Mouse (Mus musculus) hindbrain, embryonic 11.5 days (tissue): ENCODE results near the gene Gm266. TPM values are rescaled to one million over a fixed set of nuclear protein-coding genes. Genes with fewer than 3 reads are reported as not detected.
A peak's percentile ranks its signal among the peaks of the same experiment; 100 is the strongest.
"Not testable (repeated sequence)": the region's sequence is repeated elsewhere in the genome, so short reads cannot be mapped to it uniquely, and the experiment has no call there.

Experiments used
- ATAC-seq: fragments of 200-750 bp; cut with Nextera tagmentation; 2 replicates; pipeline ENCODE4 v1.8.0; 2017; ENCODE audit warnings: mild to moderate bottlenecking, moderate TSS enrichment, moderate library complexity; ENCODE audit not compliant: low FRiP score
- DNase-seq: peaks from one replicate; pipeline ENCODE4 v3.0.0-alpha.2; 2015; ENCODE audit warnings: low spot score
- H3K27ac ChIP-seq: fragments of 300-500 bp; sonication (generic); 2 replicates; pipeline ENCODE4 v1.5.1; 2014; ENCODE audit warnings: mild to moderate bottlenecking, low read depth, low read length
- H3K27me3 ChIP-seq: fragments of 300-500 bp; sonication (generic); 2 replicates; pipeline ENCODE4 v1.6.1; 2014; ENCODE audit warnings: mild to moderate bottlenecking, low read length, moderate library complexity, mixed read lengths; ENCODE audit not compliant: control insufficient read depth, insufficient read depth
- H3K36me3 ChIP-seq: fragments of 300-500 bp; sonication (generic); 2 replicates; pipeline ENCODE4 v1.6.1; 2014; ENCODE audit warnings: mild to moderate bottlenecking, low read length, moderate library complexity, mixed read lengths; ENCODE audit not compliant: control insufficient read depth, insufficient read depth
- H3K4me1 ChIP-seq: fragments of 300-500 bp; sonication (generic); replicated peaks from 2 replicates; pipeline ENCODE4 v1.6.1; 2014; ENCODE audit warnings: low read length, mixed read lengths; ENCODE audit not compliant: control insufficient read depth, insufficient read depth
- H3K4me2 ChIP-seq: fragments of 300-500 bp; sonication (generic); replicated peaks from 2 replicates; pipeline ENCODE4 v1.6.1; 2014; ENCODE audit warnings: mild to moderate bottlenecking, low read depth, low read length
- H3K4me3 ChIP-seq: fragments of 300-500 bp; sonication (generic); 2 replicates; pipeline ENCODE4 v1.5.1; 2014; ENCODE audit warnings: low read depth, low read length
- H3K9ac ChIP-seq: fragments of 300-500 bp; sonication (generic); 2 replicates; pipeline ENCODE4 v1.6.1; 2014; ENCODE audit warnings: low read depth, low read length
- H3K9me3 ChIP-seq: fragments of 300-500 bp; sonication (generic); 2 replicates; pipeline ENCODE4 v1.6.1; 2016; ENCODE audit warnings: low read length; ENCODE audit not compliant: control insufficient read depth
- WGBS: fragments of 180-500 bp; shearing (Covaris S2); extraction: QIAGEN DNeasy Blood & Tissue Kit; methylation state at CpG from one replicate; pipeline ENCODE4 v1.1.7; 2014; 5-methylcytosine and 5-hydroxymethylcytosine counted together
- polyA plus RNA-seq: library from polyadenylated mRNA; unstranded; fragments of >200 nt; fragmentation: Nextera tagmentation; extraction: Ambion mirVana; gene quantifications from 2 replicates; pipeline ENCODE4 v1.2.1, GENCODE M21; 2014

Gm266 gene
- polyA plus RNA-seq, 1 experiment from 2014 or later, result 10.1 TPM

DNA sequence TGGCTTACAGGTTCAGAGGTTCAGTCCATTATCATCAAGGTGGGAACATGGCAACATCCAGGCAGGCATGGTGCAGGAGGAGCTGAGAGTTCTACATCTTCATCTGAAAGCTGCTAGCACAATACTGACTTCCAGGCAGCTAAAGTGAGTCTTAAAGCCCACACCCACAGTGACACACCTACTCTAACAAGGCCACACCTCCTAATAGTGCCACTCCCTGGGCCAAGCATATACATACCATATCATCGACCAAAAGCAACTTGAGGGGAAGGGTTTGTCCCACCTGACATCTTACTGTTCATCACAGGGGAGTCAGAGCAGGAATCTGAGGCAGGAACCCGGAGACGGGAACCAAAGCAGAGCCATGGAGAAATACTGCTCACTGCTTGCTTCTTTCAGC is 22.8 kb upstream of the Gm266 start:
- ATAC-seq, H3K9me3 ChIP-seq, H3K27ac ChIP-seq, H3K4me2 ChIP-seq, H3K4me1 ChIP-seq, H3K4me3 ChIP-seq, DNase-seq, H3K36me3 ChIP-seq, H3K27me3 ChIP-seq, H3K9ac ChIP-seq: not testable (repeated sequence)
- 82% methylated on average over 3 of the region's 3 CpGs for WGBS

DNA sequence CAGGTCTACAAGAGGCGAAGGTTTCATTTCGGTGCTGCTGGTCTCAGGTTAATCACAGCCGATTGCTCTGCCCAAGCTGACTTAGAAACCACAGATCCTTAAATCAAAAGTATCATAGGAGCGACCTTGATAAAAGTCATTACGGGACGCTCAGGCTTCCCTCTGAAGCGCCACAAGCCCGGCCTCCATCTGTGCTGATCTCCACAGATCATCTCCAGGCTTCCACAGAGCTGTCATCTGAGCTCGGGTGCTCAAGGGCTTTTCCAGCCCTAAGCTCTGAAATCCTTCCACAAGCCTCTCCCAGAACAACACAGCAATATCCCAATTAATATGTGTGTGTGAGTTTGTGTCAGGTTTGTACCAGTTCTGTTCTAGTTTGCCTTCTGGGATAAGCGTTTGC is 22.3 kb upstream of the Gm266 start:
- DNase-seq (no peak), ATAC-seq (no peak)
- no peak overlapping the region for H3K9ac ChIP-seq
- H3K27ac ChIP-seq, result no peak overlapping the region
- WGBS, result 95% methylated on average over 10 of the region's 10 CpGs
- H3K4me3 ChIP-seq, result no peak overlapping the region
- H3K27me3 ChIP-seq, result no peaks in the 10 kb centered on the region
- H3K4me2 ChIP-seq, result no peak overlapping the region
- H3K4me1 ChIP-seq, result no peaks in the 10 kb centered on the region
- no peaks in the 10 kb centered on the region for H3K9me3 ChIP-seq
- H3K36me3 ChIP-seq, result no peaks in the 10 kb centered on the region

GRCm38 (mm10) chr12:111507001-111507400 is 21.4 kb upstream of the Gm266 start:
- H3K4me1 ChIP-seq, result no peaks in the 10 kb centered on the region

DNA sequence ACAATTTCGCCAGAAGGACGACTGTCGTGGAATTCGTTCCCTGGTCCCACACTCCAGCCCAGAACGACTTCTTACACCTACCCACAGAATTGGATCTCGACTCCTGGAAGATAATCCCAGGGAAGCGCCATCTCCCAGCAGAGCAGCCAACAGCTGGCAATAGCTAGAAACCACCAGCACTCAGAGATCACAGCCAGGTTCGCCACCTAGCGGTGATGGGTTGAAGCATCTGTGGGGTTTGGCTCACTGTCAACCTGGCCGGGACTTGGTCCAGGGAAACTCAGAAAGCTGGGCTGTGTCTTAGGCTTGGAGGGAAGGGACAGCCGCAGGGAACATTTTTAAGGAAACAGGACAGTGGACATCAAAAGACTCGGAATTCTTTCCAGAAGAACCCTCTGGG is 19.3 kb upstream of the Gm266 start:
- Histone ChIP-seq H3K4me3 (no peak overlapping the region), H3K9me3 (no peaks in the 10 kb centered on the region), H3K27ac (no peak overlapping the region), H3K4me2 (no peak overlapping the region), H3K27me3 (no peaks in the 10 kb centered on the region), H3K9ac (no peak overlapping the region), H3K36me3 (no peaks in the 10 kb centered on the region), H3K4me1 (0 out of 2 replicates have a peak, but pooled peaks cover 2% of the 10 kb centered on the region)
- no peak for ATAC-seq
- WGBS, result 6% methylated on average over 12 of the region's 12 CpGs
- DNase-seq, result peak; percentile 89

More at GRCm38 (mm10) chr12:111507001-111507400, 21.4 kb upstream of the Gm266 start:
- Histone ChIP-seq H3K9me3 (no peaks in the 10 kb centered on the region), H3K36me3 (no peaks in the 10 kb centered on the region), H3K4me2 (no peak overlapping the region), H3K4me3 (no peak overlapping the region), H3K27ac (no peak overlapping the region), H3K9ac (no peak overlapping the region), H3K27me3 (no peaks in the 10 kb centered on the region)
- DNase-seq, result no peak
- WGBS, result 62% methylated on average over 5 of the region's 5 CpGs
- ATAC-seq, result no peak

- H3K9me3 ChIP-seq, result no peaks in the 10 kb centered on the region
- no peak overlapping the region for H3K4me2 ChIP-seq
- H3K4me1 ChIP-seq, result 0 out of 2 replicates have a peak, but pooled peaks cover 2% of the 10 kb centered on the region
- H3K4me3 ChIP-seq, result no peak overlapping the region
- no peak overlapping the region for H3K9ac ChIP-seq
- 77% methylated on average over 5 of the region's 5 CpGs for WGBS
- DNase-seq (no peak), ATAC-seq (no peak)
- H3K27me3 ChIP-seq, result no peaks in the 10 kb centered on the region
- H3K27ac ChIP-seq, result no peak overlapping the region
- H3K36me3 ChIP-seq, result no peaks in the 10 kb centered on the region
These were observed 17.9 kb upstream of the Gm266 start for GRCm38 (mm10) chr12:111503571-111503970.

DNA sequence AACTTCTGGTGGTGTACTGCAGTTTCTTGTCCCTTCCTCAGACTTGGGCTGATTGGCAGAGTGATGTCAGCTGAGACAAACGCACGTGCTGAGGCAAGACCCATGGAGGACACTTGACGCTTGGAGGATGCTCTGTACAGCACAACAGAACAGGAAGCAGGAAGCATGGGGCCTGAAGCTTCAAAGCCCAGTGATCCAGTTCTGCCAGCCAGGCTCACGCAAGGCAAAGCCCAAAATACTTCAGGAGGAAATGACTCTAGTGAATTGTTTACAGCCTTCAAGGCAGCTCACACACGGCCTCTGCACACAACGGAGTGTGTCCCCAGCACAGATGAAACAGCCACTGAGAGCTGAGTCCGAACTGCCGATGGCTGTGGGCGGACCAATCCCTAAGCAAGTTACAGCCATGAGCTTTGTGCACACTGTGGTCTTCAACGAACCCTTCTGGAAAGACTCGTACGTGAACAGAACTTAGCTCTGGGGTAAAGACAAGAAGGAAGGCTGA is 17.5 kb upstream of the Gm266 start:
- ATAC-seq (no peak), DNase-seq (no peak)
- Histone ChIP-seq H3K27ac (no peak overlapping the region), H3K4me1 (0 out of 2 replicates have a peak, but pooled peaks cover 2% of the 10 kb centered on the region), H3K36me3 (no peaks in the 10 kb centered on the region), H3K27me3 (no peaks in the 10 kb centered on the region), H3K9ac (no peak overlapping the region), H3K4me2 (no peak overlapping the region), H3K9me3 (no peaks in the 10 kb centered on the region), H3K4me3 (no peak overlapping the region)
- WGBS, result 82% methylated on average over 12 of the region's 12 CpGs

DNA sequence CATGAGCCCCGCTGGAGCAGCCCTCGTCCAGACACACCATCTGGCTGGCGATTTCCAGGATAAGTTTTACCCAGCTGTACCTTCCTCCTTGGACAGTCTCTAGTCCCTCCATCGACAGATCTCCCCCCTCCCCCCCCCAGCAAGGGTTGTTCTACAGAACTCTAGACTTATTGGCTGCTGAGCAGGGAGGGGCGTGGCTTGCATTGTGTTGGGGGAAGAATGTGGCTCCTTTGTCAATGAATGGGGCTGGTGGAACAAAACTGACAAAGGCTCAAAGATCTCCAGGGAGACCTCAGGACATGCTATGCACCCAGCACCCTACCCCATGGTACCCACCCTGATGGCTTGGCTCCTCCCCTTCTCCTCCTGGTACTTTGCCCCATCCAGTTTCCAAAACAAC is 15.1 kb upstream of the Gm266 start:
- WGBS, result 9% methylated on average over 5 of the region's 5 CpGs
- Histone ChIP-seq H3K27ac (peak overlapping the region; percentile 62), H3K4me2 (0 out of 2 replicates have a peak overlapping the region, but pooled peaks have one; percentile 2), H3K4me3 (no peak overlapping the region), H3K9me3 (no peaks in the 10 kb centered on the region), H3K27me3 (no peaks in the 10 kb centered on the region), H3K4me1 (0 out of 2 replicates have a peak, but pooled peaks cover 2% of the 10 kb centered on the region), H3K36me3 (no peaks in the 10 kb centered on the region), H3K9ac (peak overlapping the region; percentile 40; the same call in 1 of the 2 replicates)
- peak; percentile 82 for DNase-seq
- ATAC-seq, result peak; percentile 91

- Histone ChIP-seq H3K27ac (no peak overlapping the region), H3K4me1 (0 out of 2 replicates have a peak, but pooled peaks cover 2% of the 10 kb centered on the region), H3K9ac (no peak overlapping the region), H3K9me3 (no peaks in the 10 kb centered on the region), H3K4me3 (no peak overlapping the region), H3K27me3 (no peaks in the 10 kb centered on the region), H3K4me2 (no peak overlapping the region), H3K36me3 (no peaks in the 10 kb centered on the region)
- no peak for DNase-seq
- WGBS, result 47% methylated on average over 5 of the region's 5 CpGs
- no peak for ATAC-seq
These were observed 14.0 kb upstream of the Gm266 start for GRCm38 (mm10) chr12:111499617-111500016.

- Histone ChIP-seq H3K9me3 (no peaks in the 10 kb centered on the region), H3K4me3 (no peak overlapping the region), H3K27ac (no peak overlapping the region), H3K4me1 (0 out of 2 replicates have a peak, but pooled peaks cover 2% of the 10 kb centered on the region), H3K4me2 (no peak overlapping the region), H3K27me3 (no peaks in the 10 kb centered on the region), H3K9ac (no peak overlapping the region), H3K36me3 (no peaks in the 10 kb centered on the region)
- ATAC-seq (no peak), DNase-seq (peak; percentile 22)
- 49% methylated on average over 2 of the region's 2 CpGs for WGBS
These were observed 11.5 kb upstream of the Gm266 start for GRCm38 (mm10) chr12:111497076-111497475.
